Mouse (Mus musculus) frontal cortex, postnatal 10 days (tissue): ENCODE data around the gene Cbx2.

Experiments
- DNase-seq, 2 experiments: peaks; one replicate each; pipeline ENCODE4 v3.0.0; 2022; ENCODE audit warnings: low spot score in 2 of 2, mixed read lengths in 1 of 2

The Cbx2 gene

DNA sequence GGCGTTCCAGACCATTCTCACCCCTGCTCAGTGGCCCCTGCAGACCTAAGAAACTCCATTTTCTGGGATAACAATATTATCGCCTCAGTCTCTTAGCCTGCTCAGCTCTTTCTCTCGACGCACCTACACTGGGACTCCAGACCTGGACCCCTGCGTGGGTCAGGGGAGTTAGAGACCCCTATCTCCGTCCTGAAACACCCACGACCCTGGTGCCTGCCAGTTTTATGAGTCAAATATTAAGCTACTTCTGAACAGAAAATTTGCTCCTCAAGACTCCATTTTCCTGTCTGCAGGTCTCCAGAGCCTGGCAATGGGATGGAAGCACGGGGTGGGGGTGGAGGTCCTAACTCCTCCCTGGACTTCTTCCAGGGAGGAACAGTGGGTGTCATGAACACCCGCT, 34.5 kb downstream of the Cbx2 start:
- DNase-seq = no peak

DNA sequence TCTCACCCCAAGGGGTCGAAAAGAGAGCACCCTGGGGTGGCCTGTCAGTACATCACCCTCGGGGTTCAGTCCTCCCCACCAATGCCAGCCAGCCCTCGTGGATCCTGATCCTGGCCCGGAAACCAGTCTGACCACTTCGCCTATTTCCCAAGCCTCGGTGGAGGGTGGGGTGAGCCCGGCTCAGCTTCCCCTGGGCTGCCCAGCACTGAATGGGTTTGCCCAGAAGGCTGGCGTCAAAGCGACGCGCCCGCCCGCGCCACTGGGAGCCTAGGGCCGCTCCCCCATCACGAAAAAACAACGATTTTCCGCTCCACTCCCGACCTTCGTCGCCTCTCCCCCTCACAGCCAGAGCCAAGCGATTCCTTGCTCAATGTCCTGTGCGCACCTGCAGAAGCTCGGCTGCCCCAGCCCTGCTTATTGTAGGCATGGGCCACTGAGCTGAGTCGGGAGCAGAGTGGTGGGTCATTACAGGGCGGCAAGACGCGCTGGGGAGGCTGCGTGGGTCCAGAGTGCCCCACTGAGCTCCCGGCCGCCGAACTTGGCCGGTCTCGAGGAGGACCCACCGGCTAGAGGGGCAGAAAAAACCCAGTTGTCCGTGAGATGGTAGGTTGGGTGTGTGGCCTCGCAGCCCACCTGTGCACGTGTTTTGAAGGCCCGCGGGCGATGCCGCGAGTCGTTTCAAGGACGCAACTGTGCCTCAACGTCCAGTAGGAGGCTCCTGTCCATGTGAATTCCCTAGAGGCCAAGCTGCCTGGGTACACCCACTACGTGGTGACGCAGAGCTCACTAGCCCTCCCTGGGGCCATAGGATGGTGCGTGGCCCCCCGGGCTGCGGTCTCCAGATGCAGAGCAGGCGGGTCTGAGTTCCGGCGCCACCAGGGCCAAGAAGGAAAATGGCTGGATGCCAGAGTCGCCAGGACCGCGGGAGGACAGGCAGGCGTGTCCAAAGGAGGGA, 35.6 kb downstream of the Cbx2 start:
- DNase-seq = no peak

DNA sequence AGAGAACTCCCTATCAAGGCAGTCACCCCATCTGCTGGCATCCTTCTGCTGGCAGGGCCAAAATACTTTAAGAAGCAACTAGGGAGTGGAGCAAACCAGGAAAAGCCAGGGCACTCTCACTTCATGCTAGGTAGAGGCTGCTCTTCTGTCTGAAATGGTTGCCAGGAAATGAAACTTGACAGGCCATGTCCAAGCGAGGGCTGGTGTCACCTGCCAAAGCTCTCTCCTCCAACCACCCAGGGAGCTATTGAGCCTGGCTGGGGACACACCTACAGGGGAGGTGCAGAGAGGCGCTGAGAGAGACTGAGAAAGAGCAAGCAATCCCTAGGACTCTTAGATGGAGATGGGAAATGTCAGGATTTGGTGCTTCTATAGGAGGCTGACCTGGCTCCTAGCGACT, 36.5 kb downstream of the Cbx2 start:
- no peak for DNase-seq

GRCm38 (mm10) chr11:119066841-119067240, 44.1 kb downstream of the Cbx2 start:
- DNase-seq = no peak

DNA sequence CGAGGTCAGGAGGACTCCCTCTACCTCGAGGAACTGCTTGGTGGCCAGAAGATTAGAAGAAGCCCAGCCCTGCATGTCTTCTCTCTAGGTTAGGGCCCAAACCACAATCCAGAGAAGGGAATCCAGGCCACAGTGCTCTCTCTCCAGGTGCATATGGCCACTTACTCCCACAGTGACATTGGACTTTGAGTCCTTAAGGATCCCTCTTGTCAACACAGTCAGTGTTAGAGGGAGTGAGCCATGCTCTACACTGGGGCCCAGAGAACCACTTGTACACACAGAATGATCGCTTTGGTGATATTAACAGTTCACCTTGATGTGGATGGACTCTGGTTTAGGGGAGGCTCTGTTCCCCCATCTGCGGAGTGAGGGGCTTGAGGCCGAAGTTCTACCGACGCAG, 49.5 kb downstream of the Cbx2 start:
- no peak for DNase-seq

GRCm38 (mm10) chr11:119072986-119073385, 50.2 kb downstream of the Cbx2 start:
- DNase-seq = no peak

DNA sequence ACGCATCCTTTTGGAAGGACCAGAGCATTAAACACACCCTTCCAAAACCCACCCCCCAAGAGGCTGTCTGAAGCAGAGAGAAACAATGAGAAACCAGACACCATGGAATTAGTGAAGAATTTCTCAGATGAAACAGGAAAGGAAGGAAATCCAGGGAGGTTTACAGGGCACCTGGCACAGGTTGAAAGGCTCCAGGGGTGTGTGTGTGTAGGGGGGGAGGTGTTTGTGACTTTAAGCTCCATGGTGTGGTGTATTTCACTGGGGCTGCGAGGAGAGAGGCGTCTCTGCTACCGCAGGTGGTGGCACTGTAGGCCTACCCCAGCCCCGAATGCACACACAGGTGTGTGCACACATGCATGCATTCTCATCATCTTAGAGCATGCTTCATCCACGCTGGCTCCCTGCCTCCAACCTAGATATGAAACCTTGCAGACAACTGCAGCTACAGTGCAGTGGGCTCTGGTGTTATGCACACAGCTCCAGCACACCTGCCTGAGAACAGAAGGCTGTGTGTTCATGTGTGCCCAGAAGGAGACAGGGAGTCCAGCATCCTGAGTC, 51.2 kb downstream of the Cbx2 start:
- DNase-seq = no peak

GRCm38 (mm10) chr11:119075805-119076204, 53.0 kb downstream of the Cbx2 start:
- no peak for DNase-seq

GRCm38 (mm10) chr11:119077755-119078154, 55.0 kb downstream of the Cbx2 start:
- no peak for DNase-seq

- peak in 1 of 2 experiments; percentile 65 for DNase-seq
Measured at GRCm38 (mm10) chr11:119078691-119079444, 56.1 kb downstream of the Cbx2 start.

DNA sequence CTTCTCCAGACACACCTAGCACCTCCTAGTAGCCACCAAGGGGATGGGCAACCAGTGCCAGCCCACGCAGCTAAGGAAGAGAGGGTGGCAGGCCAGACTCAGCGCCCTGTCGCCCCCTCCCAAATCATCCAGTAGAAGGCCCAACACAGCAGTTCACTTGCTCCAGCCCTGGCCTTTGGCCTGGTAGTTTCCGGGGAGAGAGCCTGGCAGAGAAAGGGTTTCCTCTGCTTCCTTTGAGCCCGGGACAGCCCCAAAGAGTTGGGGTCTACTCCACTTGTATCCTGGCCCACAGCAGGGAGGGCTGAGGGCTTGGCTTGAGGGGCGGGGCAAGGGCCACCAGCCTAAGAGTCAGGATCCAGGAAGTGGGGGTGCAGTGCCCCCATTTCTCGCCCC, 56.7 kb downstream of the Cbx2 start:
- DNase-seq = no peak

DNA sequence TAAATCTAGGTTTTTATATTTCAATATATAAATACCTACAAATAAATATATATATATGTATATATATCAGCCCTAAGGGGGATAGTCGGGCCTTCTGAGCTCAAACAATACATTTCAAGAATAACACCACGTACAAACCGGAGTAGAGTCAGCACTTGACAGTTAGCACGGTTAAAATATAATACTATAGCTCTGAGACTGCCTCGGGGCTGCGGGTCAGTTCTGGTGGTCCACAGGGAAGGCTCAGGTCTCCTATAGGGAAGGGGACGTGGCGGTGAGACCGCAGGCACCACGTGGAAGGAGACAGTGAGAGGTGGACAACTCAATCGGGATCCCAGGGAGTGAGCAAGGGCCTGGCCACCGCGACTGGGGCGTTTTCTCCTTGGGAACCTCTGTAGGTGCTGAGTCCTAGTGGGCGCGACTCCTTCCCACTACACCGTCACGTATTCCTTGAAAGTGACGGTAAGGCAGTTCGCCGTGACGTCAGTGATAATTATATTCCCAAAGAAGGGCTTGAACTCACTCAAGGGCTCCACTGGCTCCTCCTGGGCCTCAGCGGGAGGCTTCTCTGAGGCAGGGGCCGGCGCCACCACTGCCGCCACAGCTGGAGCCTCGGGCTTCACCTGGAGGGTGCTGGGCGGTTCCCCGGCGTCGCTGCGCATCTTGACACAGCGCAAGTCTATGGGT, 57.8 kb downstream of the Cbx2 start:
- no peak for DNase-seq
